Mouse (Mus musculus): ENCODE data around the gene Tfcp2l1. TPM values are rescaled to one million over a fixed set of nuclear protein-coding genes. Genes with fewer than 3 reads are reported as not detected.

The Tfcp2l1 gene
- polyA plus RNA-seq, 1 experiment from 2014 or later, result 0.11 TPM

- no peak overlapping the region for H3K9ac ChIP-seq (replicated peaks)
- ATAC-seq, result no peak
- WGBS, result 55% methylated on average over 1 of the region's 1 CpGs
Measured at GRCm38 (mm10) chr1:118716225-118716624, 88.5 kb downstream of the Tfcp2l1 start.

GRCm38 (mm10) chr1:118718055-118718454 is 90.3 kb downstream of the Tfcp2l1 start:
- 0 out of 2 replicates have a peak, but pooled peaks cover 3% of the 10 kb centered on the region for H3K9me3 ChIP-seq
- no peak for ATAC-seq
- H3K27ac ChIP-seq, result no peak overlapping the region
- 88% methylated on average over 6 of the region's 6 CpGs for WGBS
- no peak overlapping the region for H3K4me3 ChIP-seq (replicated peaks)
- no peaks in the 10 kb centered on the region for H3K4me1 ChIP-seq (replicated peaks)
- no peak overlapping the region for H3K4me2 ChIP-seq (replicated peaks)
- no peaks in the 10 kb centered on the region for H3K36me3 ChIP-seq
- no peaks in the 10 kb centered on the region for H3K27me3 ChIP-seq
- no peak overlapping the region for H3K9ac ChIP-seq (replicated peaks)

More at GRCm38 (mm10) chr1:118716225-118716624, 88.5 kb downstream of the Tfcp2l1 start:
- Histone ChIP-seq H3K4me2 (replicated peaks) (no peak overlapping the region), H3K27me3 (no peaks in the 10 kb centered on the region), H3K9me3 (0 out of 2 replicates have a peak, but pooled peaks cover 3% of the 10 kb centered on the region), H3K4me1 (replicated peaks) (no peaks in the 10 kb centered on the region), H3K27ac (no peak overlapping the region), H3K36me3 (no peaks in the 10 kb centered on the region), H3K4me3 (replicated peaks) (no peak overlapping the region)

- H3K9ac ChIP-seq (replicated peaks), result no peak overlapping the region
- no peaks in the 10 kb centered on the region for H3K27me3 ChIP-seq
- no peaks in the 10 kb centered on the region for H3K4me1 ChIP-seq (replicated peaks)
- H3K4me2 ChIP-seq (replicated peaks), result no peak overlapping the region
- no peak overlapping the region for H3K4me3 ChIP-seq (replicated peaks)
- 97% methylated on average over 2 of the region's 2 CpGs for WGBS
- H3K36me3 ChIP-seq, result no peaks in the 10 kb centered on the region
- no peak for ATAC-seq
- H3K27ac ChIP-seq, result no peak overlapping the region
- no peaks in the 10 kb centered on the region for H3K9me3 ChIP-seq
Measured at GRCm38 (mm10) chr1:118719699-118720098, 92.0 kb downstream of the Tfcp2l1 start.

GRCm38 (mm10) chr1:118720474-118721095 is 92.8 kb downstream of the Tfcp2l1 start:
- Histone ChIP-seq H3K4me3 (replicated peaks) (no peak overlapping the region), H3K9ac (replicated peaks) (no peak overlapping the region), H3K36me3 (no peaks in the 10 kb centered on the region), H3K27me3 (no peaks in the 10 kb centered on the region), H3K4me2 (replicated peaks) (no peak overlapping the region), H3K27ac (no peak overlapping the region), H3K9me3 (no peaks in the 10 kb centered on the region), H3K4me1 (replicated peaks) (no peaks in the 10 kb centered on the region)
- no peak for ATAC-seq
- WGBS, result 57% methylated on average over 8 of the region's 8 CpGs

GRCm38 (mm10) chr1:118727075-118727474 is 99.3 kb downstream of the Tfcp2l1 start:
- WGBS, result 86% methylated on average over 4 of the region's 4 CpGs

GRCm38 (mm10) chr1:118728796-118729195 is 101.1 kb downstream of the Tfcp2l1 start:
- Histone ChIP-seq H3K36me3 (no peaks in the 10 kb centered on the region), H3K27me3 (no peaks in the 10 kb centered on the region), H3K4me2 (replicated peaks) (no peak overlapping the region), H3K4me3 (replicated peaks) (no peak overlapping the region), H3K27ac (no peak overlapping the region), H3K9ac (replicated peaks) (no peak overlapping the region), H3K9me3 (no peaks in the 10 kb centered on the region), H3K4me1 (replicated peaks) (no peaks in the 10 kb centered on the region)
- ATAC-seq, result no peak

More at GRCm38 (mm10) chr1:118727075-118727474, 99.3 kb downstream of the Tfcp2l1 start:
- no peak overlapping the region for H3K27ac ChIP-seq
- no peak overlapping the region for H3K4me2 ChIP-seq (replicated peaks)
- H3K27me3 ChIP-seq, result no peaks in the 10 kb centered on the region
- no peak for ATAC-seq
- no peaks in the 10 kb centered on the region for H3K9me3 ChIP-seq
- H3K4me1 ChIP-seq (replicated peaks), result no peaks in the 10 kb centered on the region
- H3K36me3 ChIP-seq, result no peaks in the 10 kb centered on the region
- no peak overlapping the region for H3K9ac ChIP-seq (replicated peaks)
- H3K4me3 ChIP-seq (replicated peaks), result no peak overlapping the region

Other genes with a start within 250 kb of the Tfcp2l1 start
- 138 and 146 TPM in 2 replicates for gene Clasp1, start 238.9 kb upstream of the Tfcp2l1 start, polyA plus RNA-seq (2015; fragmentation: Nextera tagmentation; extraction: Ambion mirVana)